Mouse (Mus musculus): Measurements from ENCODE around the gene Atp1b3. TPM values are rescaled to one million over a fixed set of nuclear protein-coding genes. Genes with fewer than 3 reads are reported as not detected.
A peak's percentile ranks its signal among the peaks of the same experiment; 100 is the strongest.

Gene Atp1b3
- polyA plus RNA-seq, 2 experiments = 81.2 to 138 TPM

DNA sequence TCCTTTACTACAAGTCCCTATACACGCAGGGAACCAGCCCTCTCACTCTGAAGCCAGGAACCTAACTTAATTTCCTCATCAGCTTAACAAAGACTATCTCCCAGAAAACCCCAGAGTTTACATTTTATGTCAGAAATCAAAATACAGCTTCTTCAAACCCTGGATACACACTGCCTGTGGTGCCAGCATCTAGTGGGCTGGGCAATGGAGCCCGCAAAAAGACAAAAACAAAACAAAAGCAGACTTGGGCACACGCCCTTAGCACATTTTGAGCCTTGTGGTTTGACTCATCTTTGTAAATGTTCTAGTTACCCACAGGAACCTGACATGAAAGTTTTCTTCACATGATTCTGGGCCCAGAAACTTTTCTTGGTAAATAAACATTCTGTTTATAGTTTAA is 13.8 kb downstream of the Atp1b3 start:
- H3K36me3 ChIP-seq (ENCODE audit: control insufficient read depth, insufficient read depth, low read length) = 0 out of 2 replicates have a peak, but pooled peaks cover 5% of the 10 kb centered on the region
- no peaks in the 10 kb centered on the region for H3K27me3 ChIP-seq (ENCODE audit: control insufficient read depth, insufficient read depth, low read length)
- no peak overlapping the region for H3K27ac ChIP-seq (replicated peaks; ENCODE audit: low read depth, low read length)
- 68% methylated on average over 3 of the region's 3 CpGs for WGBS
- no peaks in the 10 kb centered on the region for H3K4me1 ChIP-seq (ENCODE audit: control insufficient read depth, insufficient read depth, low read length)
- ATAC-seq (ENCODE audit: low FRiP score, low read depth) = no peak
- no peak for TF ChIP-seq POLR2A (IDR thresholded peaks at IDR 0.05; ENCODE audit: borderline replicate concordance, extremely low read depth, insufficient read depth, insufficient read length)
- no peaks in the 10 kb centered on the region for H3K9me3 ChIP-seq (ENCODE audit: control insufficient read depth, low read length)
- no peak for DNase-seq (ENCODE audit: low spot score)
- H3K4me2 ChIP-seq (replicated peaks; ENCODE audit: low read depth, low read length, severe bottlenecking) = no peak overlapping the region
- H3K4me3 ChIP-seq (replicated peaks; ENCODE audit: low read length) = no peak overlapping the region
- H3K9ac ChIP-seq (ENCODE audit: low read depth, low read length, severe bottlenecking) = no peak overlapping the region

GRCm38 (mm10) chr9:96350010-96350409 is 14.2 kb downstream of the Atp1b3 start:
- H3K27ac ChIP-seq (replicated peaks; ENCODE audit: low read depth, low read length) = no peak overlapping the region
- ATAC-seq (ENCODE audit: low FRiP score, low read depth) = peak; percentile 47; the same call in 1 of the 2 replicates

DNA sequence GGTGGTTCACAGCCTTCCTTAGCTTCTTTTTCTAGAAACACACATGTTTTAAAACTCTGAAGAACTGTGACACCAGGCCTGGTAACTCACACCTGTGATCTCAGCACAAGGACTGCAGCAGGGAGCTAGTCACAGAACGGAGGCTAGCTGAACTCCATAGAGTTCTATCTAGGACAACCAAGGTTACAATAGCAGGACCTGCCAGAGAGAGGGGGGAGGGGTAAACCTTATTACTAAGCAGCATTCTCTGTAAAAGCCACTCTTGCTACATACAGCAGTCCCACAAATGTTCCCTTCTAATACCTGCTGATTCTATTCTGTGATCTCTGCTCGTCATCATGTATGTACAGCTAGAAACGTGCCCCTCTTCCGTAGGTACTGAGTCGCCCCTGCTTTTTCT is 15.4 kb downstream of the Atp1b3 start:
- H3K9me3 ChIP-seq (ENCODE audit: control insufficient read depth, low read length) = no peaks in the 10 kb centered on the region
- H3K4me1 ChIP-seq (ENCODE audit: control insufficient read depth, insufficient read depth, low read length) = no peaks in the 10 kb centered on the region
- no peaks in the 10 kb centered on the region for H3K27me3 ChIP-seq (ENCODE audit: control insufficient read depth, insufficient read depth, low read length)
- peaks cover 12% of the 10 kb centered on the region for H3K36me3 ChIP-seq (ENCODE audit: control insufficient read depth, insufficient read depth, low read length)
- H3K9ac ChIP-seq (ENCODE audit: low read depth, low read length, severe bottlenecking) = no peak overlapping the region
- no peak overlapping the region for H3K4me3 ChIP-seq (replicated peaks; ENCODE audit: low read length)
- 91% methylated on average over 5 of the region's 5 CpGs for WGBS
- no peak overlapping the region for H3K27ac ChIP-seq (replicated peaks; ENCODE audit: low read depth, low read length)
- TF ChIP-seq POLR2A (IDR thresholded peaks at IDR 0.05; ENCODE audit: borderline replicate concordance, extremely low read depth, insufficient read depth, insufficient read length) = no peak
- H3K4me2 ChIP-seq (replicated peaks; ENCODE audit: low read depth, low read length, severe bottlenecking) = no peak overlapping the region
- DNase-seq (ENCODE audit: low spot score) = no peak
- no peak for ATAC-seq (ENCODE audit: low FRiP score, low read depth)

More at GRCm38 (mm10) chr9:96350010-96350409, 14.2 kb downstream of the Atp1b3 start:
- peak; percentile 77 for DNase-seq (ENCODE audit: low spot score)
- Histone ChIP-seq H3K4me2 (replicated peaks; ENCODE audit: low read depth, low read length, severe bottlenecking) (no peak overlapping the region), H3K4me1 (ENCODE audit: control insufficient read depth, insufficient read depth, low read length) (no peaks in the 10 kb centered on the region), H3K9ac (ENCODE audit: low read depth, low read length, severe bottlenecking) (no peak overlapping the region), H3K36me3 (ENCODE audit: control insufficient read depth, insufficient read depth, low read length) (peaks cover 6% of the 10 kb centered on the region; the same call in 1 of the 2 replicates), H3K4me3 (replicated peaks; ENCODE audit: low read length) (no peak overlapping the region), H3K9me3 (ENCODE audit: control insufficient read depth, low read length) (no peaks in the 10 kb centered on the region), H3K27me3 (ENCODE audit: control insufficient read depth, insufficient read depth, low read length) (no peaks in the 10 kb centered on the region)
- no peak for TF ChIP-seq POLR2A (IDR thresholded peaks at IDR 0.05; ENCODE audit: borderline replicate concordance, extremely low read depth, insufficient read depth, insufficient read length)
- WGBS = 31% methylated on average over 4 of the region's 4 CpGs

GRCm38 (mm10) chr9:96345750-96346149 is 18.5 kb downstream of the Atp1b3 start:
- ATAC-seq (ENCODE audit: low FRiP score, low read depth) = no peak
- no peak for TF ChIP-seq POLR2A (IDR thresholded peaks at IDR 0.05; ENCODE audit: borderline replicate concordance, extremely low read depth, insufficient read depth, insufficient read length)
- H3K4me1 ChIP-seq (ENCODE audit: control insufficient read depth, insufficient read depth, low read length) = no peaks in the 10 kb centered on the region

GRCm38 (mm10) chr9:96331146-96331545 is 33.1 kb downstream of the Atp1b3 start:
- H3K4me3 ChIP-seq (replicated peaks; ENCODE audit: low read length) = no peak overlapping the region
- no peak for ATAC-seq (ENCODE audit: low FRiP score, low read depth)

More at GRCm38 (mm10) chr9:96345750-96346149, 18.5 kb downstream of the Atp1b3 start:
- Histone ChIP-seq H3K4me3 (replicated peaks; ENCODE audit: low read length) (no peak overlapping the region), H3K27ac (replicated peaks; ENCODE audit: low read depth, low read length) (no peak overlapping the region), H3K9ac (ENCODE audit: low read depth, low read length, severe bottlenecking) (no peak overlapping the region), H3K4me2 (replicated peaks; ENCODE audit: low read depth, low read length, severe bottlenecking) (no peak overlapping the region), H3K36me3 (ENCODE audit: control insufficient read depth, insufficient read depth, low read length) (peaks cover 38% of the 10 kb centered on the region), H3K27me3 (ENCODE audit: control insufficient read depth, insufficient read depth, low read length) (no peaks in the 10 kb centered on the region), H3K9me3 (ENCODE audit: control insufficient read depth, low read length) (no peaks in the 10 kb centered on the region)
- WGBS = 74% methylated on average over 3 of the region's 3 CpGs
- no peak for DNase-seq (ENCODE audit: low spot score)

GRCm38 (mm10) chr9:96328226-96328625 is 36.0 kb downstream of the Atp1b3 start:
- Histone ChIP-seq H3K27ac (replicated peaks; ENCODE audit: low read depth, low read length) (no peak overlapping the region), H3K36me3 (ENCODE audit: control insufficient read depth, insufficient read depth, low read length) (peaks cover 12% of the 10 kb centered on the region), H3K4me3 (replicated peaks; ENCODE audit: low read length) (no peak overlapping the region), H3K4me1 (ENCODE audit: control insufficient read depth, insufficient read depth, low read length) (no peaks in the 10 kb centered on the region), H3K9ac (ENCODE audit: low read depth, low read length, severe bottlenecking) (no peak overlapping the region), H3K27me3 (ENCODE audit: control insufficient read depth, insufficient read depth, low read length) (no peaks in the 10 kb centered on the region), H3K4me2 (replicated peaks; ENCODE audit: low read depth, low read length, severe bottlenecking) (no peak overlapping the region), H3K9me3 (ENCODE audit: control insufficient read depth, low read length) (no peaks in the 10 kb centered on the region)
- 82% methylated on average over 4 of the region's 4 CpGs for WGBS
- ATAC-seq (ENCODE audit: low FRiP score, low read depth) (no peak), DNase-seq (ENCODE audit: low spot score) (no peak)
- no peak for TF ChIP-seq POLR2A (IDR thresholded peaks at IDR 0.05; ENCODE audit: borderline replicate concordance, extremely low read depth, insufficient read depth, insufficient read length)

More at GRCm38 (mm10) chr9:96331146-96331545, 33.1 kb downstream of the Atp1b3 start:
- WGBS = 91% methylated on average over 5 of the region's 5 CpGs
- no peak for TF ChIP-seq POLR2A (IDR thresholded peaks at IDR 0.05; ENCODE audit: borderline replicate concordance, extremely low read depth, insufficient read depth, insufficient read length)
- Histone ChIP-seq H3K27me3 (ENCODE audit: control insufficient read depth, insufficient read depth, low read length) (no peaks in the 10 kb centered on the region), H3K4me1 (ENCODE audit: control insufficient read depth, insufficient read depth, low read length) (no peaks in the 10 kb centered on the region), H3K9ac (ENCODE audit: low read depth, low read length, severe bottlenecking) (no peak overlapping the region), H3K27ac (replicated peaks; ENCODE audit: low read depth, low read length) (no peak overlapping the region), H3K4me2 (replicated peaks; ENCODE audit: low read depth, low read length, severe bottlenecking) (no peak overlapping the region), H3K9me3 (ENCODE audit: control insufficient read depth, low read length) (no peaks in the 10 kb centered on the region), H3K36me3 (ENCODE audit: control insufficient read depth, insufficient read depth, low read length) (peaks cover 27% of the 10 kb centered on the region)
- no peak for DNase-seq (ENCODE audit: low spot score)

Data from limb, embryonic 14.5 days (tissue).